Mouse (Mus musculus) heart, adult 9 months (tissue): ENCODE measurements around the gene Gapdh.
A peak's percentile ranks its signal among the peaks of the same experiment; 100 is the strongest.
"Not testable (repeated sequence)": the region's sequence is repeated elsewhere in the genome, so short reads cannot be mapped to it uniquely, and the experiment has no call there.

Experiments
- DNase-seq, 2 experiments: peaks; one replicate each; pipeline ENCODE4 v3.0.0; 2022; ENCODE audit warnings: low spot score in 2 of 2

Gapdh gene

GRCm38 (mm10) chr6:125166861-125167650 is 789 bp upstream of the Gapdh start:
- peak; percentile 79 to 82 for DNase-seq

GRCm38 (mm10) chr6:125165328-125165891 is 857 bp downstream of the Gapdh start:
- peak; percentile 98 to 99 for DNase-seq

- peak; percentile 63 to 64 for DNase-seq
Observed at GRCm38 (mm10) chr6:125164672-125165327, 1.5 kb downstream of the Gapdh start.

- DNase-seq, result peak; percentile 35 to 52
Observed at GRCm38 (mm10) chr6:125163801-125164657, 2.2 kb downstream of the Gapdh start.

DNA sequence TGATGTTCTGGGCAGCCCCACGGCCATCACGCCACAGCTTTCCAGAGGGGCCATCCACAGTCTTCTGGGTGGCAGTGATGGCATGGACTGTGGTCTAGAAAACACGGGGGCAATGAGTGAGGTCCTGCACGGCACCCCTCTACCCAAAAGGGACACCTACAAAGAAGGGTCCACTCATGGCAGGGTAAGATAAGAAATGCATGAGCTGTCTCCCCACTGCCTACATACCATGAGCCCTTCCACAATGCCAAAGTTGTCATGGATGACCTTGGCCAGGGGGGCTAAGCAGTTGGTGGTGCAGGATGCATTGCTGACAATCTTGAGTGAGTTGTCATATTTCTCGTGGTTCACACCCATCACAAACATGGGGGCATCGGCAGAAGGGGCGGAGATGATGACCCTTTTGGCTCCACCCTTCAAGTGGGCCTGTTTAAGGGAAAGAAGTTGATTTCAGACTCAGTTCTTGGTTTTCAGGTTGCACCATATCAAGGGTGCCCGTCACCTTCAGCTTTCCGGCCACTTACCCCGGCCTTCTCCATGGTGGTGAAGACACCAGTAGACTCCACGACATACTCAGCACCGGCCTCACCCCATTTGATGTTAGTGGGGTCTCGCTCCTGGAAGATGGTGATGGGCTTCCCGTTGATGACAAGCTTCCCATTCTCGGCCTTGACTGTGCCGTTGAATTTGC is 3.5 kb downstream of the Gapdh start:
- DNase-seq, result not testable (repeated sequence)

- DNase-seq, result peak; percentile 56 to 70
Observed at GRCm38 (mm10) chr6:125161971-125162370, 4.3 kb downstream of the Gapdh start.

GRCm38 (mm10) chr6:125160854-125161760 is 5.2 kb downstream of the Gapdh start:
- DNase-seq, result peak; percentile 89

DNA sequence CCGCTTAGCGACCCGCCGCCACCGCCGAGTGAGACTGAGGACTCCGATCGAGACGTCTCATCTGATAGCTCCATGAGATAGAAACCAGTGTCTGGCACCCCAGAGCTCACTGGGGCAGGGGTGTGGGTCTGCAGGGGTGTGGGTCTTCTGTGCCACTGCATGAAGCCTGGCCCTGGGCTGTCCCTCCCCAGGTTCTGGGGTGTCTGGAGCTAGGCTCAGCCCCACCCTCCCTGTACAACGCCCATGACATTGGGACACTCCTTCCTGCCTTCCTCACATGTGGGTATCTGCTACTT is 5.8 kb downstream of the Gapdh start:
- DNase-seq, result no peak

- no peak for DNase-seq
Observed at GRCm38 (mm10) chr6:125159773-125160557, 6.3 kb downstream of the Gapdh start.

DNA sequence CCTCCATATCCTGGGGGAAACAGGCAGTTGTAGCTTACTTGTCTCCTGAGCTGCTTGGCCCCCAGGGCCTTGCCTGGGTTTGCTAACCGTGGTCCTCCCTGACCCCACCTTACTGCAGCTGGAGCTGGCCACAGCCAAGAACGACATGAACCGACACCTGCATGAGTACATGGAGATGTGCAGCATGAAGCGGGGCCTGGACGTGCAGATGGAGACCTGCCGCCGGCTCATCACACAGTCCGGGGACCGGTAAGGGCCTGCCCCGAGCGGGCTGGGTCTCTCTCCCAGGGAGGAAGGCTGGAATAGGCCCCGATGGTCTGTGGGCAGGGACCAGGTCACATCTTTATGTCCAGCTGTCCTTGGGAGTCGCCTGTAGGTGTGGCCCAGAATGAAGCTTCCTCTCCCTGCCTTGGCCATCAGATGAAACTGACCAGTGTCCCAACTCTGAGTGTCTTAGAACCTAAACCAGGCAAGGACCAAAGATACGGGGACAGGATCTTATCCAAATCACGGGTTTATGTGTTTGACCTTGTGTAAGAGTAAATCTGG is 7.2 kb downstream of the Gapdh start:
- DNase-seq, result no peak

GRCm38 (mm10) chr6:125156903-125157614 is 9.2 kb downstream of the Gapdh start:
- no peak for DNase-seq

DNA sequence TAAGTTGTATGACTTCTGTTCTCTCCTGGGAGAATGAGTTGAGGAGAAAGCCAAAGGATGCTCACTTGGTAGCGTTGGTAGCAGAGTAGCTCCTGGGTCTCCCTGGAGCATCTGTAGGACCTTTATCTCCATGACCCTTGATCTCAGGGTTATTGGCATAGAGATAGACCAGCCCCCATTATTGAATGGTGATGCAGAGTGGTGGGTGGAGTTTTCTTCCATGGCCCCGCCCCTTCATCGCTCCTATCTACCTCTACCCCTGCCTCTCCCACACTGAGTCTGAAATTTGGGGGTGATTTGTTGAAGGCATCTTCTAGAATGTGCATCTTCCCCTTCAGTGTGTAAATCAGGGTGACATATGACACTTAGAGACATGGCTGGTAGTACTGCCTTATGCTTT is 9.8 kb downstream of the Gapdh start:
- no peak for DNase-seq

DNA sequence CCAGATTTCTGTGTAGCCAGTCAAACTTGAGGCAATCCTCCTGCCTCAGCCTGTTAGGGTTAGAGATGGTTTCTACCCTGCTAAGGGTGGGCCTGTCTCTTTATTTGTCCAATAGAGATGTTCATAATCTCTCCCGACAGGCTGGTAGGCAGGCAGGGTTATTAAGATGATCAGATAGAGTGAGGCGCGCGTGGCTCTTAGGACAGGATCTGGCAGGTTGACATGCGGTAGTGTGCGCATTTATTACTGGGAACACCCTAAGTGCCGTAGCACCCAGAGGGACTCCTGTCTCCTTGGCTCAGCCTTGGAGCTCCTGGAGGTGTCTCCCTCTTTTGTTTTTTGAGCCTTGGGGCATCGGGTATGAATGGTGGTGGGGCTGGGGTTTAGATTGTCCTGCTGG is 11.0 kb downstream of the Gapdh start:
- DNase-seq, result no peak

DNA sequence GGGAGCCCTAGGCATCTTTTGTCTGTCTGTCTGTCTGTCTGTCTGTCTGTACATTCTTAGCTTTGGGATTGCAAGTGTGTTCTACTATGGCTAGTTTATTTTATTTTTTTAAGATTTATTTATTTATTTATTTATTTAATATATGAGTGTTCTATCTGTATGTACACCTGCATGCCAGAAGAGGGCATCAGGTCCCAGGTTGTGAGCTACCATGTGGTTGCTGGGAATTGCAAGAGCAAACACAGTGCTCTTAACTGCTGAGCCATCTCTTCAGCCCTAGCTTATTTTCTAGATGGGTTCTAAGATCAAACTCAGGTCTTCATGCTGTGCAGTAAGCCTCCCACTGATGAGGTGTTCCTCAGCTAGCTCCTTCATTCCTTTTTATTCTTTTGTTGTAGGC is 11.7 kb downstream of the Gapdh start:
- DNase-seq, result no peak

GRCm38 (mm10) chr6:125153682-125154081 is 12.6 kb downstream of the Gapdh start:
- DNase-seq, result no peak

GRCm38 (mm10) chr6:125153018-125153389 is 13.3 kb downstream of the Gapdh start:
- no peak for DNase-seq

- DNase-seq, result peak; percentile 70 to 79
Observed at GRCm38 (mm10) chr6:125152212-125153017, 13.9 kb downstream of the Gapdh start.

- DNase-seq, result no peak
Observed at GRCm38 (mm10) chr6:125149569-125149950, 16.7 kb downstream of the Gapdh start.
